Mouse (Mus musculus) induced T-regulatory cell, adult 2 months (primary cell): ENCODE measurements around the gene Rtl1.

Experiments used
- DNase-seq: peaks from one replicate; pipeline ENCODE4 v3.0.0-alpha.2; 2012; ENCODE audit warnings: low read depth

Rtl1 gene

GRCm38 (mm10) chr12:109572259-109572658 lies 27.9 kb downstream of the Rtl1 start:
- DNase-seq, result no peak

- DNase-seq, result no peak
Measured at GRCm38 (mm10) chr12:109560111-109560695, 39.9 kb downstream of the Rtl1 start.

- no peak for DNase-seq
Measured at GRCm38 (mm10) chr12:109558891-109559487, 41.1 kb downstream of the Rtl1 start.

- DNase-seq, result no peak
Measured at GRCm38 (mm10) chr12:109558226-109558824, 41.8 kb downstream of the Rtl1 start.

GRCm38 (mm10) chr12:109555837-109556409 lies 44.2 kb downstream of the Rtl1 start:
- DNase-seq, result no peak

- no peak for DNase-seq
Measured at GRCm38 (mm10) chr12:109553568-109553967, 46.6 kb downstream of the Rtl1 start.

GRCm38 (mm10) chr12:109552754-109553525 lies 47.2 kb downstream of the Rtl1 start:
- DNase-seq, result no peak

GRCm38 (mm10) chr12:109551771-109552170 lies 48.4 kb downstream of the Rtl1 start:
- DNase-seq, result no peak

- no peak for DNase-seq
Measured at GRCm38 (mm10) chr12:109547085-109547484, 53.0 kb downstream of the Rtl1 start.

GRCm38 (mm10) chr12:109545875-109546732 lies 54.0 kb downstream of the Rtl1 start:
- DNase-seq, result no peak

GRCm38 (mm10) chr12:109543281-109543923 lies 56.7 kb downstream of the Rtl1 start:
- DNase-seq, result no peak

- peak; percentile 76 for DNase-seq
Measured at GRCm38 (mm10) chr12:109542635-109543249, 57.4 kb downstream of the Rtl1 start.

GRCm38 (mm10) chr12:109542011-109542410 lies 58.1 kb downstream of the Rtl1 start:
- peak; percentile 22 for DNase-seq

GRCm38 (mm10) chr12:109541540-109541899 lies 58.6 kb downstream of the Rtl1 start:
- DNase-seq, result no peak

GRCm38 (mm10) chr12:109540739-109541539 lies 59.2 kb downstream of the Rtl1 start:
- no peak for DNase-seq

- DNase-seq, result no peak
Measured at GRCm38 (mm10) chr12:109539950-109540349, 60.2 kb downstream of the Rtl1 start.
